Mouse (Mus musculus) forebrain, embryonic 13.5 days (tissue): Measurements from ENCODE around the gene Pbrm1. TPM values are rescaled to one million over a fixed set of nuclear protein-coding genes. Genes with fewer than 3 reads are reported as not detected.

Experiments used
- ATAC-seq: fragments of 200-750 bp; cut with Nextera tagmentation; 2 replicates; pipeline ENCODE4 v1.8.0; 2017
- H3K27ac ChIP-seq: fragments of 300-500 bp; sonication (generic); 2 replicates; pipeline ENCODE4 v1.5.1; 2015; ENCODE audit warnings: inconsistent platforms, mild to moderate bottlenecking, moderate library complexity
- H3K27me3 ChIP-seq: fragments of 300-500 bp; sonication (generic); 2 replicates; pipeline ENCODE4 v1.6.1; 2015; ENCODE audit warnings: mild to moderate bottlenecking, inconsistent platforms
- H3K36me3 ChIP-seq: fragments of 300-500 bp; sonication (generic); 2 replicates; pipeline ENCODE4 v1.6.1; 2015; ENCODE audit warnings: mild to moderate bottlenecking, inconsistent platforms; ENCODE audit not compliant: poor library complexity, severe bottlenecking
- H3K4me1 ChIP-seq: fragments of 300-500 bp; sonication (generic); 2 replicates; pipeline ENCODE4 v1.6.1; 2015; ENCODE audit warnings: inconsistent platforms
- H3K4me2 ChIP-seq: fragments of 300-500 bp; sonication (generic); 2 replicates; pipeline ENCODE4 v1.6.1; 2015; ENCODE audit warnings: inconsistent platforms, mild to moderate bottlenecking, moderate library complexity
- H3K4me3 ChIP-seq: fragments of 300-500 bp; sonication (generic); 2 replicates; pipeline ENCODE4 v1.5.1; 2015; ENCODE audit warnings: mild to moderate bottlenecking, inconsistent platforms
- H3K9ac ChIP-seq: fragments of 300-500 bp; sonication (generic); 2 replicates; pipeline ENCODE4 v1.6.1; 2015; ENCODE audit warnings: mild to moderate bottlenecking, inconsistent platforms
- H3K9me3 ChIP-seq: fragments of 300-500 bp; sonication (generic); replicated peaks from 2 replicates; pipeline ENCODE4 v1.6.1; 2016; ENCODE audit warnings: inconsistent platforms
- WGBS: fragments of 180-500 bp; shearing (Covaris S2); methylation state at CpG from one replicate; pipeline ENCODE4 v1.1.7; 2015; 5-methylcytosine and 5-hydroxymethylcytosine counted together
- polyA plus RNA-seq: library from polyadenylated mRNA; unstranded; fragments of >200 nt; fragmentation: Nextera tagmentation; extraction: Ambion mirVana; gene quantifications from 2 replicates; pipeline ENCODE4 v1.2.1, GENCODE M21; 2015

Gene Pbrm1
- polyA plus RNA-seq, 1 experiment from 2014 or later, result 166 TPM

GRCm38 (mm10) chr14:31088515-31088914 is 69.6 kb downstream of the Pbrm1 start:
- Histone ChIP-seq H3K27me3 (no peaks in the 10 kb centered on the region), H3K4me3 (no peak overlapping the region), H3K9me3 (no peaks in the 10 kb centered on the region), H3K36me3 (peaks cover 84% of the 10 kb centered on the region), H3K27ac (no peak overlapping the region), H3K4me2 (no peak overlapping the region), H3K4me1 (no peaks in the 10 kb centered on the region), H3K9ac (no peak overlapping the region)
- 96% methylated on average over 2 of the region's 2 CpGs for WGBS
- no peak for ATAC-seq

GRCm38 (mm10) chr14:31089918-31090317 is 71.0 kb downstream of the Pbrm1 start:
- no peak for ATAC-seq
- WGBS, result 91% methylated on average over 1 of the region's 1 CpGs
- Histone ChIP-seq H3K4me1 (no peaks in the 10 kb centered on the region), H3K36me3 (peaks cover 90% of the 10 kb centered on the region), H3K27ac (no peak overlapping the region), H3K9me3 (no peaks in the 10 kb centered on the region), H3K4me3 (no peak overlapping the region), H3K9ac (no peak overlapping the region), H3K4me2 (no peak overlapping the region), H3K27me3 (no peaks in the 10 kb centered on the region)

GRCm38 (mm10) chr14:31105156-31105555 is 86.2 kb downstream of the Pbrm1 start:
- Histone ChIP-seq H3K27me3 (no peaks in the 10 kb centered on the region), H3K4me3 (no peak overlapping the region), H3K9ac (no peak overlapping the region), H3K36me3 (peaks cover 74% of the 10 kb centered on the region), H3K4me1 (no peaks in the 10 kb centered on the region), H3K4me2 (no peak overlapping the region), H3K27ac (no peak overlapping the region), H3K9me3 (no peaks in the 10 kb centered on the region)
- 97% methylated on average over 2 of the region's 2 CpGs for WGBS
- no peak for ATAC-seq

DNA sequence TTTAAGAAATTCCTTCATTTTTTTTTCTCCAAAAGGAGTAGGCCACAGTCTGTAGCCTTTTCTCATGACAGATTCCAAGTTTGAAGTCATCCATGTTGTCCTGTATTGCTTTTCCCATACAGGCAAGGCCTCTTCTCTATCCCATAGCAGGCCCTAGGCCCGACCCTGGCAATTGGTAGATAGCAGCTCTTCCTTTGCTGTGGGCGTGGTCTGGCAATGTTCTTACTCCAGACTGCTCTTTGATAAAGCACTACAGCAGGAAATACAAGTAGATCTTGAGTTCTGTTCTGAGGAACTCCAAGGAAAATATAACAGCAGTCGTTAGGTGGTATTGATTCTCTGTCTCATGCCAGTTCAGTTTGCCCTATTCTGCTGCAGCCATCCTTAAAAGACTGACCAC is 91.7 kb downstream of the Pbrm1 start:
- H3K9me3 ChIP-seq, result no peaks in the 10 kb centered on the region
- peaks cover 89% of the 10 kb centered on the region for H3K36me3 ChIP-seq
- no peak overlapping the region for H3K4me2 ChIP-seq
- no peak overlapping the region for H3K4me3 ChIP-seq
- no peaks in the 10 kb centered on the region for H3K4me1 ChIP-seq
- H3K27me3 ChIP-seq, result no peaks in the 10 kb centered on the region
- no peak for ATAC-seq
- WGBS, result 81% methylated on average over 3 of the region's 3 CpGs
- no peak overlapping the region for H3K9ac ChIP-seq
- H3K27ac ChIP-seq, result no peak overlapping the region

- Histone ChIP-seq H3K27ac (no peak overlapping the region), H3K4me1 (no peaks in the 10 kb centered on the region), H3K4me3 (no peak overlapping the region), H3K9ac (no peak overlapping the region), H3K4me2 (no peak overlapping the region), H3K9me3 (no peaks in the 10 kb centered on the region), H3K36me3 (peaks cover 89% of the 10 kb centered on the region), H3K27me3 (no peaks in the 10 kb centered on the region)
- WGBS, result 84% methylated on average over 5 of the region's 5 CpGs
- no peak for ATAC-seq
Observed at GRCm38 (mm10) chr14:31112187-31112586, 93.2 kb downstream of the Pbrm1 start.

DNA sequence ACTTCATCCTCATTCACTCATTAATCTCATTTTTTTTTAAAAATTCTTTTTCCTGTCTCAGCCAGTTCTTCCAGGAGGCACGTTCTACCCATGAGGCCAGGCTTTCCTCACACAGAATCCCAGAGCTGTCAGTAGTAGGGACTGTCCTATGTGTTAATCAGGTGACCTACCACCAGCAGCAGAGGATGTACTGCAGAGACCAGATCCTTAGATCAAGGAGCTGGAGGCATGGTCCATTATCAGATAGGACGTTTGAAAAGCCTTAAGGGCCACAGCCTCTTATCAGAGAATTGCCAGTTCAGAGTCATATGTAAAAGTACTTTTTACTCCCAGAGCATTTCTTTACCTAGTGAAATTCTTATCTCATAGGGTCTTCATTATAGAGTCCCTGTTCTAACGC is 95.1 kb downstream of the Pbrm1 start:
- Histone ChIP-seq H3K9me3 (no peaks in the 10 kb centered on the region), H3K4me3 (no peak overlapping the region), H3K4me2 (no peak overlapping the region), H3K9ac (no peak overlapping the region), H3K27me3 (no peaks in the 10 kb centered on the region), H3K27ac (no peak overlapping the region), H3K4me1 (no peaks in the 10 kb centered on the region), H3K36me3 (peaks cover 85% of the 10 kb centered on the region)
- ATAC-seq, result no peak
- WGBS, result 92% methylated on average over 3 of the region's 3 CpGs

GRCm38 (mm10) chr14:31115522-31115921 is 96.6 kb downstream of the Pbrm1 start:
- ATAC-seq, result no peak
- Histone ChIP-seq H3K27me3 (no peaks in the 10 kb centered on the region), H3K9ac (no peak overlapping the region), H3K4me1 (no peaks in the 10 kb centered on the region), H3K36me3 (peaks cover 82% of the 10 kb centered on the region), H3K9me3 (no peaks in the 10 kb centered on the region), H3K27ac (no peak overlapping the region), H3K4me3 (no peak overlapping the region), H3K4me2 (no peak overlapping the region)
- WGBS, result 77% methylated on average over 2 of the region's 2 CpGs

DNA sequence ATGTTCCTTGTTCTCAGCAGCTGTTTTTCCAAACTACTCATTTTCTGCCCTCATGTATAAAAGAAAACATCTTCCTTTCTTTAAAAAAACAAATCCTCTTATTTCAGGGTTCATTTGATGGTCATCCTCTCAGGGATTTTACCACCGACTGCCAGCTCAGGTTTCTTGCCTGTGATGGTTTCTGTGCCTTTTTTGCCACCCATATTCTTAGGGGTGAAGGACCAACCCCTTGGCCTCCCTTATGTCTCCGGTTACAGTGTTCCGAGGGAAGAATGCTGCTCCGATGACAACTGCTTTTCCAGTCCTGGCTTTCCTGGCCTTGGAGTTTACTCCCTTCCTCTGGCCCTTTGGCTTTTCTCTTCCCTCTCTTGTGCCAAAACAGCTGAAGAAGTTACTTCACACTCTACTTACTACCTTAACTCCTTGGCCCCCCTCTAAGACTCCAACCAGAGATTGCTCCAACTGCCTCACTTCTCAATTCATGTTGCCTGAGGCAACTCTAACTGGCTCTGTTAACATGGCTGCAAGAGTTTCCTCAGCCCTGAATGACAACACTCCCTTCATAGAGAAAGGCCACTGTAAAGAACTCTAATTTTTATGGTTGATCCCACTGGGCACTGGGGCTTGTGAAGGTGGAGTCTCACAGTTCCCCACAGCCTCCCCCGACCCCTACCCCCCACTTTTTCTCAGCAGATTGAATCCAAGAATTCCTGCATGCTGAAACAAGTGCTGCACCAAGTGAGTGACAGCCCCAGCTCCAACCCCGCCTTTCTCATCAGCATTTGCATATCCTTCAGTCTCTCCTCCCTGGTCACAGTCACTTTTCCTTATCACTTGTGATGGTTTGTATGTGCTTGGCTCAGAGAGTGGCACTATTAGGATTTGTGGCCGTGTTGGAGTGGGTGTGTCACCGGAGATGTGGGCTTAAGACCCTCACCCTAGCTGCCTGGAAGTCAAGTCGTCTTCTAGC is 106.5 kb downstream of the Pbrm1 start:
- Histone ChIP-seq H3K9ac (peak overlapping the region; percentile 21), H3K27me3 (no peaks in the 10 kb centered on the region), H3K4me2 (peak overlapping the region; percentile 8; the same call in 1 of the 2 replicates), H3K27ac (no peak overlapping the region; the same call in 1 of the 2 replicates), H3K4me1 (peaks cover 31% of the 10 kb centered on the region), H3K4me3 (no peak overlapping the region), H3K9me3 (no peaks in the 10 kb centered on the region), H3K36me3 (peaks cover 28% of the 10 kb centered on the region)
- WGBS, result 69% methylated on average over 9 of the region's 9 CpGs
- no peak for ATAC-seq

DNA sequence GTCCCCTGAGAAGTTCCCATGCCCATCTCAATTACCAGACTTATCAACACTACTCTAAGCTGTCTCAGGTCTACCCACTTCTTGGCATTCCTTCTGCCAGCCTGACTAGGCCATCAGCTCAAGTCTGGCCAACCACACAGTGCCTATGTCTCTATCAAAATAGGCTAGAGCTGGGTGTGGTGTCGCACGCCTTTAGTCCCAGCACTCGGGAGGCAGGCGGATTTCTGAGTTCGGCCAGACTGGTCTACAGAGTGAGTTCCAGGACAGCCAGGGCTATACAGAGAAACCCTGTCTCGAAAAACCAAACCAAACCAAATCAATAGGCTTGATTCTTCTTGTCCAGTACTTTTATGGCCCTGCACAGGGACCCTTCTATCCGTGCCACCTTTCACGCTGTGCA is 107.9 kb downstream of the Pbrm1 start:
- Histone ChIP-seq H3K4me2 (peak overlapping the region; percentile 34), H3K9ac (no peak overlapping the region), H3K4me1 (peaks cover 38% of the 10 kb centered on the region), H3K9me3 (no peaks in the 10 kb centered on the region), H3K27ac (no peak overlapping the region), H3K36me3 (peaks cover 20% of the 10 kb centered on the region), H3K4me3 (no peak overlapping the region), H3K27me3 (no peaks in the 10 kb centered on the region)
- WGBS, result 93% methylated on average over 8 of the region's 8 CpGs
- ATAC-seq, result no peak

GRCm38 (mm10) chr14:31128101-31128825 is 109.3 kb downstream of the Pbrm1 start:
- H3K4me1 ChIP-seq, result peaks cover 52% of the 10 kb centered on the region
- H3K9me3 ChIP-seq, result no peaks in the 10 kb centered on the region
- peak; percentile 10 for ATAC-seq
- WGBS, result 2% methylated on average over 23 of the region's 23 CpGs
- H3K4me2 ChIP-seq, result peak overlapping the region; percentile 90
- H3K27me3 ChIP-seq, result no peaks in the 10 kb centered on the region
- H3K36me3 ChIP-seq, result peaks cover 13% of the 10 kb centered on the region; the same call in 1 of the 2 replicates
- peak overlapping the region; percentile 77 for H3K9ac ChIP-seq
- H3K4me3 ChIP-seq, result peak overlapping the region; percentile 73
- peak overlapping the region; percentile 90 for H3K27ac ChIP-seq

DNA sequence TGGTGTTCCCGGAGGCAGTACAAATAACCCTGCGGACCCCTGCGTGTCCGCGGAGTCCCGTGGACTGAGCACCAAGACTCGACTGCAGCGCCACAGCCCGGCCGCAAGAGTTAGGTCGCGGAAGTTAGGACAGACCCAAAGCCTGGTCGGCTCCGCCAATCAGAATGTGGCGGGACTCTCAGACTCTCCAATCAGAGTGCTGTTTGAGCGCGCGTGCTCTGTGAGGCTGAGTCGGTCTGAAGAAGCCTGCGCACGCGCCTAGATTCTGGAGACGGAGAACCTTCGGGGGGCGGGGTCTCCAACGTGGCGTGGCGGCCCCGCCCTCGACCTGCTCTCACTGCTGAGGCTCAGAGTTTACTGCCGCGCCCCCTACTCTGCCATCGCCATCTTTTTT is 109.9 kb downstream of the Pbrm1 start, which contains the start of gene Smim4:
Smim4 (minus strand) TSS at position 131 of the 394 bp plus-strand sequence.
- Histone ChIP-seq H3K4me3 (peak within 1 kb of the TSS; percentile 73), H3K9me3 (no peaks in the 10 kb centered on the region), H3K27ac (peak within 1 kb of the TSS; percentile 90), H3K4me1 (peaks cover 58% of the 10 kb centered on the region), H3K27me3 (no peaks in the 10 kb centered on the region), H3K4me2 (peak within 1 kb of the TSS; percentile 90), H3K9ac (peak within 1 kb of the TSS; percentile 77), H3K36me3 (peaks cover 8% of the 10 kb centered on the region; the same call in 1 of the 2 replicates)
- WGBS, result under 1% methylated on average over 33 of the region's 33 CpGs
- peak; percentile 97 for ATAC-seq
